Mouse (Mus musculus) spleen, adult 18-20 months (tissue): ENCODE results near the gene Gm10260.

Experiments used
- DNase-seq, 2 experiments: peaks; one replicate each; pipeline ENCODE4 v3.0.0; 2022; ENCODE audit warnings: mixed read lengths in 2 of 2

The Gm10260 gene

DNA sequence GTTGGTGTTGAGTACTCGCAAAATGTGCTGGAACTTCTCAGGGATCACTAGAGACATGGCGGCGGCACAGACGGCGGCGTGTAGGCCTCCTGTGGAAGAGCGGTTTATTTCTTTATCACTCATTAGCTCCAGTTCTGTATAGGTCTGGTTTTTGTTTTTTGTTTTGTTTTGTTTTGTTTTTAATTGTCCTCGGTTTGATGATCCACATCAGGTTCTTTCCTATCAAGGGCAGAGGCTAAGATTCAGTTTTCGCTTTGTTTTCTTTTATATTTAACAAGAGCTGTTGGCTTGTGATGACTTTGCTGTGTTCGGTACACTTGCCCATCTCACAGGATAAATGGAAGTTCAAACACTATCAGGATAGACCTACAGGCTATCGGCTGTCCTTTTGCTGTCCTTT lies at the start of gene Gm10260:
Gm10260 (minus strand) TSS at position 101 of the 400 bp plus-strand sequence.
- no peak for DNase-seq

DNA sequence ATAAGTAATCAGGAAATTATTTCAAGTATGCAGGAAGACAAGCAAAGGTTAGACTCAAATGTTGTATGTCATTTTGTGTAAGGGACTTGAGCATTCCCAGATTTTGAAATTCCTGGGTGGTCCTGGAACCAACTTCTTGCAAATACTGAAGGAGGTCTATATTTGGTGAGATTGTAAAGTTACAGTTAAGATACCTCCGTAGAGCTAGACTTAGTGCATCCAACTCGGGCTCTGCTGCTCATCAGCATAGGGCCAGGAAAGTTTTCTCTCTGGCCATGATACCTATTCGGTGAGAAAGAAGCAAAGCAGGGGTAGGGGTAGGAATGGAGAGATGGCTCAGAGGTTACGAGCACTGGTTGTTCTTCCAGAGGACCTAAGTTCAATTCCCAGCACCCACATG lies 49.4 kb upstream of the Gm10260 start:
- no peak for DNase-seq

DNA sequence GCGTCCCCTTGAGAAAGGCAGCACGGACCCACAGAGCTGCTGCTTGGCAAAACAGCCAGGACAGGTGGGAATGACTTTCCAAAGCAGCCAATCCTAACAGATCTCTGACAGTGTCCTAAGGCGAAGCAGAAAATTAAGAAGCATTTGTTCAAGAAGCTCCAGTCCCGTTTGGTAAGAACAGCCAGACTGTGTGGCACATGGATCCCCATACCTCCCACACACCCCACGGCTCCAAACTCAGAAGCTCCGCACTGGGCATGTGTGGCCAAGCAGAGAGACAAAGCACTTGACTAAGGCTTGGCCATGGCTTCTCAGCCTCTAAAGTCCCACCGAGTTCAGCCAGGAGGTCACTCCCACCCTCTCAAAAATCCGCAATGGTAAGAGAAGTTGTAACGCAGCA lies 45.5 kb upstream of the Gm10260 start:
- DNase-seq: no peak

DNA sequence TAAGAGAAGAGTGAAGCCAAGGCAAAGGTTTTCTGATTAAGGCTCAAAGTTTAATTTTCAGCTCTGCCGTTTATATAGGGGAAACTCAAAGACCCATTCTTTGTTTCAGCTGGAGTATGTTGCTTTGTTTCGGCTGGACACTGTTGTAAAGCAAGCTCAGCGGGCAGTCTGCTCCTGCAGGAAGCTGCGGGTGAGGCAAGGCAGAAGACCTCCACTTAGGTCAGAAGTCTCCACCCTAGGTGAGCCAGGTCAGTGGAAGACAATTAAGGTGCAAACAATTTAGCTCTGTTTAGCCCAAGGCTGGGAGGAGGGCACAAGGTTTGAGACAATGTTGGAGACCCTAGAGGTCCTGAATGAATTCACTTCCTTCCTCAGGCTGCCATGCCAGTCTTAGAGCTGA lies 42.0 kb upstream of the Gm10260 start:
- DNase-seq: no peak

DNA sequence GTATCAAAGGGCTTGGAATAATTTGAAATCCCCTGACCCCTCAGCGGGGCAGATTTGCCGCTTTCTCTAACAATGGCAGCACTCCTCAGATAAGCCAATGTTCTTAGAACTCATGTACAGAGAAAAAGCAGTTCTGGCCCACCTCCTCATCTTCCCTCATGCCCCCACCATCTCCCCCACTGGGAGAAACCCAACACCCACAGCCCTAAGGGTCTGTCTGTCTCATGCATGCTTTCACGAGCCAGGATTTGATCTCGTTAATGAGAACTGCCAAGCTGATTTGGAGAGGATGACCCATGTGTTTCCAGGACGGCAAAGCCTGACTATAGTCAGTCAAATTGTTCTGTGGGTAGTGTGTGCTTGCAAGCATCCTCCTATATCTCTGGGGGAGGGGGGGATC lies 37.0 kb upstream of the Gm10260 start:
- DNase-seq: no peak

DNA sequence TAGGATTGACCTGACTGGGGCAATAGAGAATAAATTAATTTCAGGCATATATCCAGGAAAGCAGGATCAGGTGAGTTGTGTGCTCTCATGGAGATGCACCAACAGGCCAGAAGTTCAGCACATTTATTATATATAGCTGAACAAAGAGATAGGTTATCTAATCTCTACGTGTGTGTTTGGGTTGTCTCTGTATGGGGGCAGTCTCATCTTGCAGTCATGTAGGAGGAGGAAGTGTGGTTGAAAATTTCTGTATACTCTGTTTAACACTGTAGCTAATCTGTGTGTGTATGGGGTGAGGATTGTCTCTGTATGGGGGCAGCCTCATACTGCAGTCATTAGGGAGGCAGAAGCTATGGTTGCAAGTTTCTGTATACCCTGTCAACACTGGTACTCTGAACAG lies 34.3 kb upstream of the Gm10260 start:
- DNase-seq: no peak

DNA sequence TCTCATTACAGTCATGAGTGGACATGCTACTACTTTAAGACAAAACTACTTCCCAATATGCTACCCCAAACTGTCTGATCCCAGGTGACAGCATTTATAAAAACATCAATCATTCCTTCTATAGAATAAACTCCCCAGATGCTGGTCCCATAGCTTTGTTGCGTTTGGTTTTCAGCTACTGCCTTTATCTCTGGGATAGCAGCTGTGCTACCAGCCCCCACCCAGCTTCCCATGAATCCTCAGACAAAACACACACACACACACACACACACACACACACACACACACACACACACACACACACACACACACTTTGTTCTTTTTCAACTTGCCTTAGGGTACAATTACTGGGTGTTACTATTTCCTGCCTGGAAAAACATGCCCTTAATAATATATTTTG lies 33.5 kb upstream of the Gm10260 start:
- no peak for DNase-seq

DNA sequence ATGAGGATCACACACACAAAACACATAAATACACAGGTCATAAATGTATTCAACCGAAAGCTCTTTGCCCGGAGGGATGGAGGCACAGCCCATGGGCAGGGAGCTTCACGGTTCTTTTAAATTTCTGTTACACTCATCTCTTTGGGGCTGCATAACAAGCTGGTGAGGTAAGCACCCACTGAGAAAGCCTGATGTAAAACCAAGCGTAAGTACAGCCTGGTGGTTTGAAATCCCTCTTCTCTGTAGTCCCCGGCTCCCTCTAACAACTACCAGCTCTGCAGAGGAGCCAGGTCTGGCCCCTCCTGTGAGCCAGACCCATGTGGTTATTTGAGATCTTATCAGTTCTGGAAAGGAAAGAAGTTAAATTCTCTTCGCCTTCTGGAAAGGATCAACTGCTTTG lies 31.2 kb upstream of the Gm10260 start:
- no peak for DNase-seq

DNA sequence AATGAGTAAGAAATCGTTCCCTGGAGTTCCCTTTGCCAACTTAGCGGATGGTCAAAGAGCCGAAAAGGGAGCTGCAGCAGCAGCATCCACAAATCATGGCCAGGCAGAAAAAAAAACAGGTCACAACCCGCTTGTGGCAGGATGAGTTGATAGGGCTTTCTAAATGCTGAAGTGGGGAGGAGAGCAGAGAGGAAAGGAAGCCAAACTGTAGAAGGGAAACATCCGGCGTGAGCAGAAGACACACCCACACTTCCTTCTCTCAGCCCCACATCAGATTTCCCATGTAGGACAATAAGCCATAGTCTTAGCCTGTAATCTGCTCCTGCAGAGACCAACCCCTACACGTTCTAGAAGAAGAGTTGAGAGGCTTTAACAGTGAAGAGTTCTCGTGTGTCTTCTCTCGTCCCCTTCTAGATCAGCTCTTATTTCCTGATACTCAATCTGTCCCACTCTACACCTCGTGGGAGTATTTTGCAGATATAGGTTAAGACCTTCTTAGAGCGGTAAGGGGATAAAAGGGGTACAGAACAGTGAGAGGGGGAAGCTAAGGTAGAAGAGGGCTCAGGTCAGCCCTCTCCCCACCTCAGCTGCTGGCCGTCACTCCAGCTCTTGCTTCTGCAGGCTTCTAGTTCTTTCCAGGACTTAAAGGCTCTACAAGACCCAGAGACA lies 29.5 kb upstream of the Gm10260 start:
- DNase-seq: no peak

DNA sequence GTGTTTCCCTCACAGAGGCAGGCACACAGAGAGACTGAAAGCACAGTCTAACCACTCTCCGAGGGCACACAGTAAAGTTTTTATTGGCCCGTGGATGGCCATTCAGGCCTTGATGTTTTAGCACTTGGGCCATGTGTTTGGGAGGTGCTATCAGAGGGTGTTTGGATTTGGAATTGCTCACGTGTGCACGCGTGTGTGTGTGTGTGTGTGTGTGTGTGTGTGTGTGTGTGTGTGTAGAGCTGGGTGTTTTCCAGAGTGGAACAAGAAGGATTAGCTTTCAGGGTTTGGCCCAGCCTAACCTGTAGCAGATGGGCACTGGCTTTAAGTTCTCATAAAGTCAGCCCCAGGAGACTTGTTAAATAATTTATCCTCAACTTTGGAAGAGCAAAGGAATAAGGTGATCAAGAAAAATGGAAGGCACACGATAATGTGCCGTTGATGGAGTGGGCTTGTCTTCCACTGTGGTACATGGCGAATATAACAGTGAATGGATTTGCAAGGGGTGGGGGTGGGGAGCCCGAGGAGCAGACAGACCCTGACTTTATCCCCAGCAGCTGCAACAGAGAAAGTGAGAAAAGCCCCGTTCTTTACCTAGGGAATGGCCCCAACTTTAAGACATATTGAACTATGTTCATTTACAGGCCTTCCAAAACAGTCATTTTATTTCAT lies 24.9 kb upstream of the Gm10260 start:
- DNase-seq: no peak

DNA sequence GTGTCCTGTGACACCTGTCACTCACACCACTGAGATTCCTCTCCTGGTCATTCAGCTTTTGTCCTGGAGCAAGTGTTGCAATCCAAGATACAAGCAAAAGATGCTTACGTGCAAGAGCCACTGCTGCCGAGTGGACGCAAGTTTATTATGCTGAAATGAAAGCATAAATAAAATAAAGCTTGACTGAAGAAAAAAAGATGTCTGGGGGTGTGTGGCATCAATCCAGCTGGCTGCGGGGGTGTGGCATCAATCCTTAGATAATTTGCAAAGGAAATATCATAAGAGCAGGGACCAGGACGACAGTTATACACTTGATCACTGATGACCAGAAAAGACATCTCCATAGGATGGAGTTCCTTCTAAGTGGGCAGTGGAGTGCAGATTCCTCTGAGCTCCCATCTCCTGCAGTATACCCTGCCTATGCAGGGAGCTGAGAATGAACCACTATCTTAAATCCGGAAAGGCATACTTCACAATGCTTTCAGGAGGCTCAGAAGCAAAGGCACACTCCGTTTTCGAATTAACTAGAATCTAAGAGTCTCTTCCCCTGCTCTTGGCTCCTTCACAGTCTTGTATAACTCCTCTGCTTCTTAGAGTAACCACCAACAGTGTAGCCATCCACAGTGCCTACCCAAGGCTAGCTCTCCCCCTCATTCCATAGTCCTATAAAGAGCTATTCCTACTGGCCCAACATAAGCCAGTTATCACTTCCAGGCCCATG lies 23.2 kb upstream of the Gm10260 start:
- DNase-seq: no peak

DNA sequence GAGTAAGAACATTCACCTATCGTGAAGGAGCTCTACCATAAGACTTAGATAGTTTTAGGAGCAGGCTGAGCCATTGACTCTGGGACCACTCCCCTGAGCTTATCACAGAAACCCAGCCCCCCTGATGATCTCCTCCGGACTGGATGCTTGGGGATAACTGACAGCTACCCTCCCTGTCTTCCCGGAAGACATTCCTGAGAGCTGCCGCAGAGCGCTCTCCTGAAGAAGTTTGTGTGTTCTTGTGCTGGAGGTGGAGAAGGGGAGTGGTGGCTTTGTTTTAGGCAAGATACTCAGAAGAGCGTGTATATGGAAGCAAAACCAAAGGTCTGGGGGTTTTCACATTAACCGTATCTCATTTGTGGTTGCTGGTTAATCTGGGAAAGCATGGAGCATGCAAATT lies 21.6 kb upstream of the Gm10260 start:
- no peak for DNase-seq

DNA sequence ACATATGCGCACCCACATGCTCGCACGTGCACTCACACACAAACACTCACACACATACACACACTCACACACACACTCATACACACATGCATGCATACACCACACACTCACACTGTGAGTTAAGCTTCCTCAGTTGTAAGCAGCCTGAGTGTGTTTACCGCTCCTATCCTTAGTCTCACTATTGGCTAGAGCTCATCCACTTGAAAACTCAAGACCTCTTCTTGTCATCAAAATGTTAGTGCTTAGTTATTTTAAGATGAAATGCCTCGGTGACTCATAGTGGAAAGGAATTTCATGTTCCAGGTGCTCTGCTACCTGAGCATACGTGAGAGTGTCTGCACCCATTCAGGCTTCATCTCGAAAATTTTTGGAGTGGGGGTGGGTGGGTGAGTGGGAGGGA lies 21.2 kb upstream of the Gm10260 start:
- DNase-seq: no peak

DNA sequence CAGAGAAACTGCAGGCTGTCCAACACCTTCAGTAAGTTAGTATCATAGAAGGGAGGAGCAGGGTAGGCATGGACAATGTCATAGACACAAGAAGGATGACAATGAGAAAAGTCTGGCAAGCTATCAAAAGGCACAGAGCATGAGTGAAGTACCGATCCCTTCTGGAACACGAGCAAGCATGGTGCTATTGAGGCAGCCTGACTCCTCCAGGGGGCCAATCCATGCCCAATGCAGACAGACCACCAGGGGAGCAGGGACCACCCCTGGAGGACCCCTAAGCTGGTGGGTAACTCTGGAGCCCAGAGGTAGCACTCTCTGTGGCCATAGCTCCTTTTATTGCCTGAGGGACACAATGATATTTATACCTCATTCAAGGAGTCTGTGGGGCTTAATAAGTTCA lies 20.1 kb upstream of the Gm10260 start:
- DNase-seq: no peak

DNA sequence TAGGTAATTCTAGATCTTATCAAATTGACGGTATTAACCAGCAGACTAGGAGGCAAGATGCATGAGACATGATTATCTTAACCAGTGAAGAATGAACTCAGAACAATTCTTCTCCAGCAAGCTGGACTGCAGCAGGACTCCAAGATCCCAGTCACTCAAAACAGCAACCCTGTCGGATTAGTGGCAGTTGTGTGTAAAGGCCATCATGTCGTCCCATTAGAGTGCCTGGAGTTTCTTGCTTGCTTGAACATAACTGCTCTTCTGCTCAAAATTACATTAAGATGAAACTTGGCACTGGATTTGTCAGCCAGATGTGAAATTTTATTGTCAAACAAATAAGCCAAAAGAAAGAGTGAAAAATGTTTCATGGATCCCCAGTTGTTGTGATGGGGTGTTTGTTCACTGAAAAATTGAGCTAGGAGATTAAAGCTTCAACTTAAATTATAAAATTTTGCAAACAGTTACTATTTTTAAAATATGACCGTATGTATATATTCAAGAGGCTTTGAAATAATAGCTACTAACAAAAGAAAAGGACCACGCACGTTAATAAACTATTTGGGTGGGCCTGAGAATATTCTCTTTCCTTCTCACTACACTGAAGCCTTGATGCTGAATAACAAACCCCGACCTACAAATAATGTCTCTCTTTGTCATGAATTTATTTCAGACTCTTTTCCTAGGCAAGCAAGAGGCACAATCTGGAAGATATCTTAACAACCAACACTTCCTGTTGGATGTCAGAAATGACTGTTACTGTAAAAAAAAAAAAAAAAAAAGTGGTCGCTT lies 19.4 kb upstream of the Gm10260 start:
- no peak for DNase-seq

DNA sequence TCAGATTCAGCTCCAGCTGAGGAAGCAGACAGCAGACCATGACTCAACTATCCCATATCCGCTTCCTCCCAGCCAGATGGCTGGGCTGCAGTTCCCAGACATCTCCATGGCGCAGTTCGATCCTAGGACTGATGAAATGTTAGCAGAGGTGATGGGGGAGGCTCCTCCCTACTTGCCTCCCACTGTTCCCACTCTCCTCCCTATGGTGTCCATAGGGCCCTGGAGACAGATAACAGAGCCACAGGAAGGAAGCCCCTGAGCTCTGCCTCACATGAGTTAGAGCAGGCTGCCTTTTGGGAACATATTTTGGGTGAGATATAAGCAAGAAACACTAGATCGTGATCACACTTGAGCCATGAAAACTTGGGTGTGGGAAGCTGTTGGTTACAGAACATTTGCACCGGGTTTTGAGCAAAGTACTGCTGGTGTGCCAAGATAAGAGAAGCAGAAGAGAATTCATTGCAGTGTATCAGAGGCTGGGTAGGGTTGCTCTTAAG lies 18.3 kb upstream of the Gm10260 start:
- DNase-seq: no peak

DNA sequence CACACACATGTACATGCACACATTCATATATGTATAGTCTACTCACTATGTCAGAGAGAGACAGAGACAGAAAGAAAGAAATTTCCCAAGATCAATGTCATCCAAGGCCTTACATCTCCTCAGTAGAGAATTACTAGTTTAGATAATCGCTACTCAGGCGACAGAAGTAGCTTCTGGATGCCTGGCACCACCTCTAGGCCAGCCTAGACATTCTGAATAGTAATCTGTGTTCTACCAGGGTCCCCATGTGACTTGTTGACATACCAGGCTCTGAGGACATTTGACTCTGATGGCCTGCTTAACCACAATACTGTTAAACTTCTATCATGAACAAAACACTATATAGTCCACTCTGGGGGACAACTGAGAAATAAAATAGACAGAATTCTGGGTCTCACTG lies 17.2 kb upstream of the Gm10260 start:
- DNase-seq: no peak

DNA sequence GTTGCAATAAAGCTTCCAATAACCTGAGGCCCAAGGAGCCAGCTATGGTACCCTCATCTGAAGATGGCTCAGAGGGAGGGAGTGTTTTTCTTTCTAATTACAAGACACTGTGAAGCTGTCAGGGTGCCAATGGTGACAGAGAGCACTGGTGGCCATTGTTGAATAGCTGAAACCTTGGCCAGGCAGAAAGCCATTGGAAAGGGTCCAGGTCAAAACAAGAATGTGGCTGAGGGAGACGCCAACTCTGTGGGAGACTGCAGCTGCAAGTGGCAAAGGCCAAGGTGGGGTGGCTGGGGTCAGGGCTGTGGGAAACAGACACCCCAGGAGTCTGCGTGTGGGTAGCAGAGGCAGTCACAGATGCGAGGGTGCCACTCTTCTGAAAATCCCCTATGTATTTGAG lies 16.3 kb upstream of the Gm10260 start:
- DNase-seq: no peak

DNA sequence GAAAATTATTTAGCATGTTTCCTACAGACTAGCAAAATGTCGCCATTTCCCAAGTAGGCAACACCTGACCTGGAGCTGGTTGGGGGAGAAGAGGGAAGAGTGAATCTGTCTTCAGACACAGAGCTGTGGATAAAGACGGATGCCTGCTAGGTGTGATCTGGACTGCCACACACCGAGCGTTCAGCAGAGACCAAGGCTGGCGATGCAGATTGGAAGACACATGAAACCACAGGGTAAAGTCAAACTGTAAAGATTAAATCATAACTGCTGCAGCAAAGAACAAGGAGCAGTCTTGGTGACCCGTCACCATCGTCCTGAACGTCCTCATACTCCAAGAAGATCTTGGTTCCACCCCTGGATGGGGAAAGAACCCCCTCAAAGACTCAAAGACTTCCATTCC lies 15.5 kb upstream of the Gm10260 start:
- no peak for DNase-seq

DNA sequence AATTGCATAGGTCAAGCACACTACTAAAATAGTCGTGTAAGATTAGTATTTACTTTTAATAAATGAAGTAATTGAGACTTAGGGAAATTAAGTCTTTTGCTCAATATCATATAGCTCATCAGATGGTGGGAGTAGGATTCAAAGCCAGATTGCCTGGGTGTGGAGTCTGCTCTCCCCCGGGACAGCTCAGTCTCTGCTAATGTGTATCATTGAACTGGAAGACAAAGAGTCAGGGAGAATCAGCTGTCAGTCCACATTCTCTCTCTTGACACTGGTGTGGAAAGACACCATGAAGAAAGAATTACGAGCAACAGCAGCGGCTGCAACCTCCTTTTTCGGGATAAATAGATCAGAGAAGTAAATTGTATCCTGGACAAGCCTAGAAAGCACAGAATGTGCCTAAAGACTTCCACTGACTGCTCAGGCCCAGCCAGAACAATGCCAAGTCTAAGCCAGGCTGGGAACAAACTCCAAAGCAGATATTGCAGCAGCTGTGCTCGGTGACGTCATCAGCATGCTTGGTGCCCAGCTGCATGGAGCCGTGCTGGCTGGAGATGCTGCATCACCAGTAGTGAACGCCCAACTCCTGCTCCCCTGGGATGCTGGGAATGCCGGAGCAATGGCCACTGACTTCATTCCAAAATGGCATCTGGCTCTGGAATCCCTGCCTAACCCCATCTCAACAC lies 14.5 kb upstream of the Gm10260 start:
- DNase-seq: no peak

DNA sequence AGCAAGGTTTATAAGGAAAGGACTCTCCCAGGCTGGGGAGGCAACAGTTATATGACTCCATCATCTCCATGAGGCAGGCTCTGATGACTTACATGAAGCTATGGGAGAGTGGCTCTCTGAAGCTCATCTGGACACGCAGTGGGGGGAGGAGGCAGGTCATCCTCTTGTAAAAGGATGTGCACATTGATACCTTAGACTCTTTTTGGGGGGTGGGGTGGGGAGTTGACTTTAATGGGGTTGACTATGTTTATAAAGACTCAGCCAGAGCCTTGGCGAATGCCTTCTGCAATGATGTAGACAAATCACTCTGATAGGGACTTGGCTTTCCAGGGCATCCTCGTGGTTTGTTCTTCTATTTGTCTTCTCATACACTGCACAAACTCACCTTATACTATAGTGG lies 8.8 kb upstream of the Gm10260 start:
- DNase-seq: no peak

DNA sequence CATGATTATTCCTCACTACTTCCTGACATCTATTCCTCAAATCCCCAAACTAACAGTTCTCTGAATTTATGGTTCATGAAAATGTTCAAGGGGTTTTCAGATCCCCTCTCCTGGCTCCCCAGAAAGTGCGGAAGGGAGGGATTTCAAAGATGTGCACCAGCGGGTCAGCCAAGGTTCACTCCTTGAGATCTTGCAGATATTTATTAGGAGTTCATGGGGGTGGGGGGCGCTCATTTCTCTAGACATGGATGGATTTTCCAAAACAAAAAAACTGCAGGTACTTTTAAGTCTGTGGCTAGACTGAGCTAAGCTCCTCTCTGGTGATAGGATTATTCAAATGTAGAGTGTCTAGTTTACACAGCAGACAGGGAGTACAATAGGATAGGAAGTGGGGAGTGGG lies 8.4 kb upstream of the Gm10260 start:
- no peak for DNase-seq
